Mouse (Mus musculus): ENCODE results near the gene Iapp. TPM values are rescaled to one million over a fixed set of nuclear protein-coding genes. Genes with fewer than 3 reads are reported as not detected.
"Not testable (repeated sequence)": the region's sequence is repeated elsewhere in the genome, so short reads cannot be mapped to it uniquely, and the experiment has no call there.

Iapp gene
- polyA plus RNA-seq, 1 experiment from 2014 or later: 0.31 TPM

- Histone ChIP-seq H3K4me1 (ENCODE audit: control insufficient read depth, insufficient read depth, low read depth, low read length) (no peaks in the 10 kb centered on the region), H3K9ac (ENCODE audit: low read depth, low read length) (no peak overlapping the region), H3K27ac (ENCODE audit: low read depth, low read length) (no peak overlapping the region), H3K4me3 (ENCODE audit: low read length) (no peak overlapping the region), H3K4me2 (ENCODE audit: low read length) (no peak overlapping the region), H3K36me3 (ENCODE audit: control insufficient read depth, insufficient read depth, low read length) (no peaks in the 10 kb centered on the region), H3K9me3 (ENCODE audit: control insufficient read depth, low read length) (no peaks in the 10 kb centered on the region), H3K27me3 (replicated peaks; ENCODE audit: control insufficient read depth, insufficient read depth, low read length) (no peaks in the 10 kb centered on the region)
- 59% methylated on average over 1 of the region's 1 CpGs for WGBS
- no peak for ATAC-seq
Measured at GRCm38 (mm10) chr6:142329201-142329600, 31.0 kb downstream of the Iapp start.

GRCm38 (mm10) chr6:142338961-142339360 lies 40.7 kb downstream of the Iapp start:
- H3K27me3 ChIP-seq (replicated peaks; ENCODE audit: control insufficient read depth, insufficient read depth, low read length): no peaks in the 10 kb centered on the region
- ATAC-seq: no peak
- no peaks in the 10 kb centered on the region for H3K4me1 ChIP-seq (ENCODE audit: control insufficient read depth, insufficient read depth, low read depth, low read length)
- H3K4me2 ChIP-seq (ENCODE audit: low read length): no peak overlapping the region
- H3K4me3 ChIP-seq (ENCODE audit: low read length): no peak overlapping the region
- WGBS: 77% methylated on average over 2 of the region's 2 CpGs
- H3K36me3 ChIP-seq (ENCODE audit: control insufficient read depth, insufficient read depth, low read length): no peaks in the 10 kb centered on the region
- no peaks in the 10 kb centered on the region for H3K9me3 ChIP-seq (ENCODE audit: control insufficient read depth, low read length)
- no peak overlapping the region for H3K27ac ChIP-seq (ENCODE audit: low read depth, low read length)
- H3K9ac ChIP-seq (ENCODE audit: low read depth, low read length): no peak overlapping the region

- no peak for ATAC-seq
- Histone ChIP-seq H3K9me3 (ENCODE audit: control insufficient read depth, low read length) (no peaks in the 10 kb centered on the region), H3K36me3 (ENCODE audit: control insufficient read depth, insufficient read depth, low read length) (no peaks in the 10 kb centered on the region), H3K4me3 (ENCODE audit: low read length) (no peak overlapping the region), H3K9ac (ENCODE audit: low read depth, low read length) (no peak overlapping the region), H3K27ac (ENCODE audit: low read depth, low read length) (no peak overlapping the region), H3K4me2 (ENCODE audit: low read length) (no peak overlapping the region), H3K4me1 (ENCODE audit: control insufficient read depth, insufficient read depth, low read depth, low read length) (no peaks in the 10 kb centered on the region), H3K27me3 (replicated peaks; ENCODE audit: control insufficient read depth, insufficient read depth, low read length) (no peaks in the 10 kb centered on the region)
- 49% methylated on average over 2 of the region's 2 CpGs for WGBS
Measured at GRCm38 (mm10) chr6:142339576-142339975, 41.4 kb downstream of the Iapp start.

GRCm38 (mm10) chr6:142343561-142343960 lies 45.3 kb downstream of the Iapp start:
- Histone ChIP-seq H3K9ac (ENCODE audit: low read depth, low read length) (no peak overlapping the region), H3K9me3 (ENCODE audit: control insufficient read depth, low read length) (no peaks in the 10 kb centered on the region), H3K27me3 (replicated peaks; ENCODE audit: control insufficient read depth, insufficient read depth, low read length) (no peaks in the 10 kb centered on the region), H3K27ac (ENCODE audit: low read depth, low read length) (no peak overlapping the region), H3K4me2 (ENCODE audit: low read length) (no peak overlapping the region), H3K4me3 (ENCODE audit: low read length) (no peak overlapping the region), H3K4me1 (ENCODE audit: control insufficient read depth, insufficient read depth, low read depth, low read length) (peaks cover 6% of the 10 kb centered on the region), H3K36me3 (ENCODE audit: control insufficient read depth, insufficient read depth, low read length) (0 out of 2 replicates have a peak, but pooled peaks cover under 1% of the 10 kb centered on the region)
- 75% methylated on average over 2 of the region's 2 CpGs for WGBS
- ATAC-seq: no peak

GRCm38 (mm10) chr6:142345440-142346038 lies 47.3 kb downstream of the Iapp start, which contains the start of gene Pyroxd1:
Gene Pyroxd1, plus strand, starts transcription at chr6:142345654.
- H3K4me1 ChIP-seq (ENCODE audit: control insufficient read depth, insufficient read depth, low read depth, low read length): peaks cover 6% of the 10 kb centered on the region
- peak within 1 kb of the TSS; percentile 84 for H3K4me3 ChIP-seq (ENCODE audit: low read length)
- no peaks in the 10 kb centered on the region for H3K9me3 ChIP-seq (ENCODE audit: control insufficient read depth, low read length)
- peak; percentile 97 for ATAC-seq
- H3K9ac ChIP-seq (ENCODE audit: low read depth, low read length): peak within 1 kb of the TSS; percentile 83
- H3K27me3 ChIP-seq (replicated peaks; ENCODE audit: control insufficient read depth, insufficient read depth, low read length): no peaks in the 10 kb centered on the region
- under 1% methylated on average over 48 of the region's 48 CpGs for WGBS
- peaks cover 13% of the 10 kb centered on the region; the same call in 1 of the 2 replicates for H3K36me3 ChIP-seq (ENCODE audit: control insufficient read depth, insufficient read depth, low read length)
- H3K27ac ChIP-seq (ENCODE audit: low read depth, low read length): peak within 1 kb of the TSS; percentile 89
- peak within 1 kb of the TSS; percentile 66 for H3K4me2 ChIP-seq (ENCODE audit: low read length)

- H3K27ac ChIP-seq (ENCODE audit: low read depth, low read length): no peak overlapping the region; the same call in 1 of the 2 replicates
- peak overlapping the region; percentile 84 for H3K4me3 ChIP-seq (ENCODE audit: low read length)
- peaks cover 6% of the 10 kb centered on the region for H3K4me1 ChIP-seq (ENCODE audit: control insufficient read depth, insufficient read depth, low read depth, low read length)
- H3K9me3 ChIP-seq (ENCODE audit: control insufficient read depth, low read length): no peaks in the 10 kb centered on the region
- peaks cover 15% of the 10 kb centered on the region; the same call in 1 of the 2 replicates for H3K36me3 ChIP-seq (ENCODE audit: control insufficient read depth, insufficient read depth, low read length)
- 60% methylated on average over 12 of the region's 12 CpGs for WGBS
- ATAC-seq: no peak
- H3K9ac ChIP-seq (ENCODE audit: low read depth, low read length): peak overlapping the region; percentile 83; the same call in 1 of the 2 replicates
- no peaks in the 10 kb centered on the region for H3K27me3 ChIP-seq (replicated peaks; ENCODE audit: control insufficient read depth, insufficient read depth, low read length)
- peak overlapping the region; percentile 59 for H3K4me2 ChIP-seq (ENCODE audit: low read length)
Measured at GRCm38 (mm10) chr6:142346181-142347110, 48.2 kb downstream of the Iapp start.

- WGBS: 80% methylated on average over 11 of the region's 11 CpGs
- H3K9ac ChIP-seq (ENCODE audit: low read depth, low read length): no peak overlapping the region
- no peak for ATAC-seq
- H3K27ac ChIP-seq (ENCODE audit: low read depth, low read length): no peak overlapping the region
- no peak overlapping the region for H3K4me3 ChIP-seq (ENCODE audit: low read length)
- H3K4me2 ChIP-seq (ENCODE audit: low read length): no peak overlapping the region
- H3K27me3 ChIP-seq (replicated peaks; ENCODE audit: control insufficient read depth, insufficient read depth, low read length): no peaks in the 10 kb centered on the region
- H3K4me1 ChIP-seq (ENCODE audit: control insufficient read depth, insufficient read depth, low read depth, low read length): peaks cover 6% of the 10 kb centered on the region
- H3K9me3 ChIP-seq (ENCODE audit: control insufficient read depth, low read length): no peaks in the 10 kb centered on the region
- H3K36me3 ChIP-seq (ENCODE audit: control insufficient read depth, insufficient read depth, low read length): peaks cover 18% of the 10 kb centered on the region
Measured at GRCm38 (mm10) chr6:142347431-142348385, 49.5 kb downstream of the Iapp start.

- not testable (repeated sequence) for H3K9me3 ChIP-seq (ENCODE audit: control insufficient read depth, low read length); ATAC-seq; H3K4me2 ChIP-seq (ENCODE audit: low read length); H3K9ac ChIP-seq (ENCODE audit: low read depth, low read length); H3K4me3 ChIP-seq (ENCODE audit: low read length); H3K4me1 ChIP-seq (ENCODE audit: control insufficient read depth, insufficient read depth, low read depth, low read length); H3K27me3 ChIP-seq (replicated peaks; ENCODE audit: control insufficient read depth, insufficient read depth, low read length); H3K27ac ChIP-seq (ENCODE audit: low read depth, low read length)
- 93% methylated on average over 3 of the region's 3 CpGs for WGBS
- peaks cover 36% of the 10 kb centered on the region for H3K36me3 ChIP-seq (ENCODE audit: control insufficient read depth, insufficient read depth, low read length)
Measured at GRCm38 (mm10) chr6:142352099-142352498, 53.9 kb downstream of the Iapp start.

All from hindbrain, embryonic 16.5 days (tissue).